Comparison of ENCODE assay signal across 32 mouse cellular contexts in genomic region chr3:93346896-93347295, GRCm38 (mm10). TPM values are rescaled to one million over a fixed set of nuclear protein-coding genes. Genes with fewer than 3 reads are reported as not detected.
A peak's percentile ranks its signal among the peaks of the same experiment; 100 is the strongest.
DNase-seq lines count a peak whose midpoint lies in the region; ATAC-seq lines count a peak whose summit lies in the region.
"Had no signal": no experiment of that assay in that cellular context is flagged by ENCODE, and none has a peak within 500 bp of the region (broad histone marks: within the 10 kb centered on the region; RNA-seq: fewer than 3 reads in every experiment).

No protein-coding gene starts in this region.

- no peak overlapping the region for H3K9ac ChIP-seq in hindbrain, embryonic 11.5 days (ENCODE audit: low read depth, low read length)
- H3K9ac ChIP-seq: forebrain, postnatal 0 days; heart, embryonic 13.5 days; hindbrain, embryonic 12.5 days; hindbrain, embryonic 15.5 days had no signal

- no peaks in the 10 kb centered on the region for H3K4me1 ChIP-seq in hindbrain, embryonic 11.5 days (replicated peaks; ENCODE audit: control insufficient read depth, insufficient read depth, low read length)
- H3K4me1 ChIP-seq: forebrain, embryonic 10.5 days; heart, embryonic 10.5 days; heart, embryonic 13.5 days; hindbrain, embryonic 12.5 days; hindbrain, embryonic 15.5 days had no signal

- peak; percentile 13 for DNase-seq in gastrocnemius, adult 18-20 months (ENCODE audit: low spot score)
- DNase-seq in gastrocnemius, postnatal 36 days, result no peak
- peak; percentile 20 for DNase-seq in layer of hippocampus, adult 9-10 months (ENCODE audit: low spot score)
- DNase-seq in layer of hippocampus, postnatal 25 days (ENCODE audit: extremely low spot score in 1 of 2, low spot score in 1 of 2), result no peak
- peak; percentile 23 for DNase-seq in layer of hippocampus, adult 9-11 months
- DNase-seq in hindbrain, embryonic 11.5 days (ENCODE audit: low spot score), result no peak
- no peak for DNase-seq in ovary, postnatal 14 days (ENCODE audit: low spot score)
- DNase-seq: adrenal gland, adult 8-10 months; adrenal gland, postnatal 25 days; B cell, adult 2 months; cerebellum, adult 18-20 months; cerebellum, adult 9-10 months; cerebellum, postnatal 14 days; forebrain, postnatal 0 days; gastrocnemius, postnatal 25 days; heart, adult 2 months; heart, postnatal 14 days; heart, postnatal 4 days had no signal

- H3K27ac ChIP-seq in hindbrain, embryonic 11.5 days (ENCODE audit: low read depth, low read length), result no peak overlapping the region
- H3K27ac ChIP-seq: forebrain, embryonic 10.5 days; heart, adult 2 months; heart, embryonic 10.5 days; heart, embryonic 13.5 days; hindbrain, embryonic 12.5 days; hindbrain, embryonic 15.5 days had no signal

- no peak overlapping the region for H3K4me3 ChIP-seq in hindbrain, embryonic 11.5 days (ENCODE audit: low read depth, low read length)
- H3K4me3 ChIP-seq: forebrain, embryonic 10.5 days; heart, adult 2 months; heart, embryonic 10.5 days; heart, embryonic 13.5 days; hindbrain, embryonic 12.5 days; hindbrain, embryonic 15.5 days had no signal

- no peaks in the 10 kb centered on the region for H3K9me3 ChIP-seq in hindbrain, embryonic 11.5 days (ENCODE audit: control insufficient read depth, low read length)
- H3K9me3 ChIP-seq: forebrain, embryonic 10.5 days; heart, embryonic 10.5 days; heart, embryonic 13.5 days; hindbrain, embryonic 12.5 days; hindbrain, embryonic 15.5 days had no signal

- H3K4me2 ChIP-seq in hindbrain, embryonic 11.5 days (replicated peaks; ENCODE audit: low read depth, low read length), result no peak overlapping the region
- H3K4me2 ChIP-seq: heart, embryonic 13.5 days; hindbrain, embryonic 12.5 days; hindbrain, embryonic 15.5 days had no signal

- no peaks in the 10 kb centered on the region for H3K27me3 ChIP-seq in hindbrain, embryonic 11.5 days (ENCODE audit: control insufficient read depth, insufficient read depth, low read length)
- H3K27me3 ChIP-seq: CH12.LX; heart, embryonic 13.5 days; hindbrain, embryonic 12.5 days; hindbrain, embryonic 15.5 days had no signal

- WGBS in hindbrain, embryonic 11.5 days, result 88% methylated on average over 2 of the region's 2 CpGs

- H3K36me3 ChIP-seq in hindbrain, embryonic 11.5 days (ENCODE audit: control insufficient read depth, insufficient read depth, low read length), result no peaks in the 10 kb centered on the region
- H3K36me3 ChIP-seq: forebrain, embryonic 10.5 days; G1E; heart, embryonic 10.5 days; heart, embryonic 13.5 days; hindbrain, embryonic 12.5 days; hindbrain, embryonic 15.5 days had no signal

- intact Hi-C loops in gastrocnemius, postnatal 36 days (cut with DNase I), result no loop called here

- no peak for ATAC-seq in hindbrain, embryonic 11.5 days (ENCODE audit: low FRiP score)
- ATAC-seq: activated CD4-positive, CD25-positive, alpha-beta regulatory T cell, adult 4 months; forebrain, embryonic 14.5 days; forebrain, postnatal 0 days had no signal

RNA-seq across cellular contexts. Expression of gene Hrnr, which starts 27.3 kb away (rescaled TPM):
- not detected for total RNA-seq in gastrocnemius, adult 18-20 months (2021)
- not detected for total RNA-seq in gastrocnemius, postnatal 36 days (2021)
- total RNA-seq in layer of hippocampus, postnatal 25 days (2021), result not detected
- polyA plus RNA-seq in hindbrain, embryonic 11.5 days (2014; fragmentation: Nextera tagmentation; extraction: Ambion mirVana), result not detected in 2 replicates
- total RNA-seq: adrenal gland, adult 8-10 months; CH12.LX; forebrain, postnatal 0 days; gastrocnemius, adult 8-10 months; gastrocnemius, postnatal 25 days; granulocyte monocyte progenitor cell, adult 5-6 weeks; heart, postnatal 4 days had no signal
- polyA plus RNA-seq: activated CD4-positive, CD25-positive, alpha-beta regulatory T cell, adult 4 months; embryonic facial prominence, embryonic 11.5 days; forebrain, embryonic 10.5 days; forebrain, embryonic 14.5 days; forebrain, postnatal 0 days; frontal cortex, adult 2 months; G1E; heart, adult 2 months; heart, embryonic 10.5 days; heart, embryonic 13.5 days; heart, embryonic 16.5 days; hindbrain, embryonic 12.5 days had no signal

RNA-seq across cellular contexts. Expression of gene Rptn, which starts 46.6 kb away (rescaled TPM):
- not detected for total RNA-seq in gastrocnemius, adult 18-20 months (2021)
- total RNA-seq in gastrocnemius, postnatal 36 days (2021), result not detected
- total RNA-seq in layer of hippocampus, postnatal 25 days (2021), result not detected
- not detected in 2 replicates for polyA plus RNA-seq in hindbrain, embryonic 11.5 days (2014; fragmentation: Nextera tagmentation; extraction: Ambion mirVana)
- total RNA-seq: adrenal gland, adult 8-10 months; adrenal gland, postnatal 25 days; CH12.LX; forebrain, postnatal 0 days; gastrocnemius, adult 8-10 months; gastrocnemius, postnatal 25 days; granulocyte monocyte progenitor cell, adult 5-6 weeks; heart, adult 2 months; heart, postnatal 4 days had no signal
- polyA plus RNA-seq: embryonic facial prominence, embryonic 11.5 days; forebrain, embryonic 10.5 days; forebrain, embryonic 14.5 days; forebrain, postnatal 0 days; frontal cortex, adult 2 months; G1E; heart, embryonic 10.5 days; heart, embryonic 13.5 days; heart, embryonic 16.5 days; hindbrain, embryonic 12.5 days; hindbrain, embryonic 15.5 days had no signal

Comparison
In these comparisons a context has a peak if more than half of its experiments do, and no peak if none do; other contexts are left out.
1. DNase-seq: peak in gastrocnemius, adult 18-20 months (single experiment), layer of hippocampus, adult 9-10 months (single experiment) and layer of hippocampus, adult 9-11 months (single experiment); none in gastrocnemius, postnatal 36 days (0 of 2), layer of hippocampus, postnatal 25 days (0 of 2), hindbrain, embryonic 11.5 days (single experiment) and ovary, postnatal 14 days (single experiment).